Comparison of ENCODE assay signal across 28 mouse cellular contexts in the genomic region with DNA sequence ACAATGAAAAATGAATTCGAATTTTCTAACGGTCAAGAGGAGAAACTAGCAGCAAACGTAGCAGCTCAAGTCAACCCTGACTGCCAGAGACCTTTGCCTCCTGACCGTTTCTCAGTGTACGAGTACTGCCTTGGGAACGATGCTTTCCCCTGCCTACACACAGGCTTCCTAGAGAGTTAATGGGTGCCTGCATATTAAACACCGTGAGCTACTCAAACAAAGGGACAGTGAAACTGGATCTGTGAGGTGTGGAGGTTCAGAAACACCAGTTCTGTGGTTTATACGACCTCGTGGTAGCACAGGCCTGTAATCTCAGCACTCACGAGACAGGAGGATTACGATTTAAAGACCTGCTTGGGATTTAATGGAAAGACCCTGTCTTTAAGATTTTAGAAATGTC. TPM values are rescaled to one million over a fixed set of nuclear protein-coding genes. Genes with fewer than 3 reads are reported as not detected.
A peak's percentile ranks its signal among the peaks of the same experiment; 100 is the strongest.
DNase-seq lines count a peak whose midpoint lies in the region; ATAC-seq and TF ChIP-seq lines count a peak whose summit lies in the region.
"Had no signal": no experiment of that assay in that cellular context is flagged by ENCODE, and none has a peak within 500 bp of the region (broad histone marks: within the 10 kb centered on the region; RNA-seq: fewer than 3 reads in every experiment).

No protein-coding gene starts in this region.

- no peaks in the 10 kb centered on the region for H3K4me1 ChIP-seq in kidney, embryonic 14.5 days (ENCODE audit: control insufficient read depth, insufficient read depth, low read length)
- peaks cover 17% of the 10 kb centered on the region for H3K4me1 ChIP-seq in kidney, embryonic 15.5 days
- no peaks in the 10 kb centered on the region for H3K4me1 ChIP-seq in stomach, embryonic 16.5 days (ENCODE audit: control insufficient read depth, insufficient read depth, low read length)
- H3K4me1 ChIP-seq in stomach, postnatal 0 days (replicated peaks; ENCODE audit: control insufficient read depth, insufficient read depth): no peaks in the 10 kb centered on the region
- H3K4me1 ChIP-seq: forebrain, embryonic 15.5 days; liver, embryonic 15.5 days had no signal

- no peaks in the 10 kb centered on the region for H3K9me3 ChIP-seq in kidney, embryonic 14.5 days (ENCODE audit: control insufficient read depth, low read length)
- no peaks in the 10 kb centered on the region; the same call in 1 of the 2 replicates for H3K9me3 ChIP-seq in kidney, embryonic 15.5 days (replicated peaks)
- H3K9me3 ChIP-seq in stomach, embryonic 16.5 days (replicated peaks; ENCODE audit: control insufficient read depth, low read length): no peaks in the 10 kb centered on the region
- H3K9me3 ChIP-seq in stomach, postnatal 0 days (ENCODE audit: control insufficient read depth, low read length): no peaks in the 10 kb centered on the region
- H3K9me3 ChIP-seq: embryonic facial prominence, embryonic 12.5 days; forebrain, embryonic 10.5 days; forebrain, embryonic 15.5 days; hindbrain, embryonic 13.5 days; limb, embryonic 12.5 days; liver, embryonic 15.5 days; lung, embryonic 15.5 days; midbrain, embryonic 12.5 days; neural tube, embryonic 15.5 days had no signal

- H3K4me3 ChIP-seq in kidney, embryonic 14.5 days (ENCODE audit: low read length): no peak overlapping the region
- H3K4me3 ChIP-seq in kidney, embryonic 15.5 days (replicated peaks): no peak overlapping the region
- peak overlapping the region; percentile 56; the same call in 1 of the 2 replicates for H3K4me3 ChIP-seq in layer of hippocampus, adult 2 months
- no peak overlapping the region for H3K4me3 ChIP-seq in stomach, embryonic 16.5 days (replicated peaks; ENCODE audit: low read length)
- no peak overlapping the region for H3K4me3 ChIP-seq in stomach, postnatal 0 days (ENCODE audit: low read depth, low read length)
- H3K4me3 ChIP-seq: embryonic facial prominence, embryonic 12.5 days; forebrain, embryonic 10.5 days; forebrain, embryonic 15.5 days; hindbrain, embryonic 13.5 days; limb, embryonic 12.5 days; liver, embryonic 15.5 days; lung, embryonic 15.5 days; midbrain, embryonic 12.5 days; neural tube, embryonic 15.5 days had no signal

- no peak for TF ChIP-seq EP300 in stomach, postnatal 0 days (optimal IDR thresholded peaks at IDR 0.05)

- WGBS in kidney, embryonic 14.5 days: 31% methylated on average over 11 of the region's 11 CpGs
- 37% methylated on average over 11 of the region's 11 CpGs for WGBS in kidney, embryonic 15.5 days
- WGBS in stomach, embryonic 16.5 days: 57% methylated on average over 11 of the region's 11 CpGs
- 59% methylated on average over 11 of the region's 11 CpGs for WGBS in stomach, postnatal 0 days

- no peak for DNase-seq in layer of hippocampus, adult 2 months (ENCODE audit: low spot score in 2 of 2)
- no peak for DNase-seq in layer of hippocampus, adult 11-12 months (ENCODE audit: low spot score)
- no peak for DNase-seq in stomach, postnatal 0 days (ENCODE audit: low spot score)
- no peak for DNase-seq in cerebellum, adult 9-10 months
- DNase-seq: adrenal gland, postnatal 25 days; B cell, adult 2 months; cerebellum, adult 18-20 months; cerebellum, postnatal 25 days; gastrocnemius, postnatal 25 days; heart, adult 18-20 months; heart, postnatal 4 days; kidney, postnatal 25 days; lung, postnatal 36 days; retina, postnatal 1 day; thymus, postnatal 25 days had no signal

- no peak for TF ChIP-seq CTCF in layer of hippocampus, adult 2 months (conservative IDR thresholded peaks at IDR 0.05)
- no peak for TF ChIP-seq CTCF in stomach, postnatal 0 days (IDR thresholded peaks at IDR 0.05; ENCODE audit: low read depth)

- H3K9ac ChIP-seq in kidney, embryonic 14.5 days (ENCODE audit: low read depth, low read length): no peak overlapping the region
- no peak overlapping the region for H3K9ac ChIP-seq in kidney, embryonic 15.5 days
- no peak overlapping the region for H3K9ac ChIP-seq in stomach, embryonic 16.5 days (ENCODE audit: low read length)
- no peak overlapping the region for H3K9ac ChIP-seq in stomach, postnatal 0 days (ENCODE audit: low read length)
- H3K9ac ChIP-seq: embryonic facial prominence, embryonic 12.5 days; forebrain, embryonic 15.5 days; hindbrain, embryonic 13.5 days; limb, embryonic 12.5 days; liver, embryonic 15.5 days; lung, embryonic 15.5 days; midbrain, embryonic 12.5 days; neural tube, embryonic 15.5 days had no signal

- H3K36me3 ChIP-seq in kidney, embryonic 14.5 days (ENCODE audit: control insufficient read depth, insufficient read depth, low read length): no peaks in the 10 kb centered on the region
- no peaks in the 10 kb centered on the region for H3K36me3 ChIP-seq in kidney, embryonic 15.5 days
- H3K36me3 ChIP-seq in stomach, embryonic 16.5 days (ENCODE audit: control insufficient read depth, insufficient read depth, low read length): no peaks in the 10 kb centered on the region
- no peaks in the 10 kb centered on the region for H3K36me3 ChIP-seq in stomach, postnatal 0 days (ENCODE audit: control insufficient read depth, insufficient read depth, low read length)
- H3K36me3 ChIP-seq: embryonic facial prominence, embryonic 12.5 days; forebrain, embryonic 10.5 days; forebrain, embryonic 15.5 days; hindbrain, embryonic 13.5 days; limb, embryonic 12.5 days; liver, embryonic 15.5 days; lung, embryonic 15.5 days; midbrain, embryonic 12.5 days; neural tube, embryonic 15.5 days had no signal

- H3K27ac ChIP-seq in kidney, embryonic 14.5 days (ENCODE audit: low read depth, low read length): no peak overlapping the region
- H3K27ac ChIP-seq in kidney, embryonic 15.5 days: no peak overlapping the region
- H3K27ac ChIP-seq in layer of hippocampus, adult 2 months: peak overlapping the region; percentile 96
- no peak overlapping the region for H3K27ac ChIP-seq in stomach, embryonic 16.5 days (ENCODE audit: low read length)
- no peak overlapping the region for H3K27ac ChIP-seq in stomach, postnatal 0 days (replicated peaks)
- H3K27ac ChIP-seq: embryonic facial prominence, embryonic 12.5 days; forebrain, embryonic 10.5 days; forebrain, embryonic 15.5 days; hindbrain, embryonic 13.5 days; limb, embryonic 12.5 days; liver, embryonic 15.5 days; lung, embryonic 15.5 days; midbrain, embryonic 12.5 days; neural tube, embryonic 15.5 days had no signal

- ATAC-seq in kidney, embryonic 14.5 days (ENCODE audit: low FRiP score, low TSS enrichment): peak; percentile 71; the same call in 1 of the 2 replicates
- no peak for ATAC-seq in kidney, embryonic 15.5 days (replicated peaks; ENCODE audit: low FRiP score)
- peak; percentile 27; the same call in 1 of the 2 replicates for ATAC-seq in stomach, embryonic 16.5 days (ENCODE audit: insufficient read depth, low FRiP score)
- no peak; the same call in 1 of the 2 replicates for ATAC-seq in stomach, postnatal 0 days (ENCODE audit: low FRiP score, low TSS enrichment)
- ATAC-seq: forebrain, embryonic 15.5 days had no signal

- no peaks in the 10 kb centered on the region for H3K27me3 ChIP-seq in kidney, embryonic 14.5 days (ENCODE audit: control insufficient read depth, insufficient read depth, low read length)
- H3K27me3 ChIP-seq in kidney, embryonic 15.5 days: no peaks in the 10 kb centered on the region
- H3K27me3 ChIP-seq in stomach, embryonic 16.5 days (ENCODE audit: control insufficient read depth, insufficient read depth, low read length): no peaks in the 10 kb centered on the region
- H3K27me3 ChIP-seq in stomach, postnatal 0 days (ENCODE audit: control insufficient read depth, insufficient read depth, low read length): no peaks in the 10 kb centered on the region
- H3K27me3 ChIP-seq: embryonic facial prominence, embryonic 12.5 days; forebrain, embryonic 15.5 days; limb, embryonic 12.5 days; liver, embryonic 15.5 days; lung, embryonic 15.5 days; midbrain, embryonic 12.5 days; neural tube, embryonic 15.5 days had no signal

- H3K4me2 ChIP-seq in kidney, embryonic 14.5 days (replicated peaks; ENCODE audit: low read depth, low read length): no peak overlapping the region
- H3K4me2 ChIP-seq in kidney, embryonic 15.5 days: no peak overlapping the region
- no peak overlapping the region for H3K4me2 ChIP-seq in stomach, embryonic 16.5 days (ENCODE audit: low read depth, low read length)
- H3K4me2 ChIP-seq in stomach, postnatal 0 days (replicated peaks; ENCODE audit: low read depth): no peak overlapping the region
- H3K4me2 ChIP-seq: embryonic facial prominence, embryonic 12.5 days; forebrain, embryonic 15.5 days; heart, embryonic 11.5 days; hindbrain, embryonic 13.5 days; limb, embryonic 12.5 days; liver, embryonic 15.5 days; lung, embryonic 15.5 days; midbrain, embryonic 12.5 days; neural tube, embryonic 15.5 days had no signal

RNA-seq across cellular contexts. Expression of a gene that starts 33.9 kb away (rescaled TPM):
- polyA plus RNA-seq in kidney, embryonic 14.5 days (2014; fragmentation: Nextera tagmentation; extraction: Ambion mirVana): 33.7 and 38.6 TPM in 2 replicates
- polyA plus RNA-seq in kidney, embryonic 15.5 days (2015; fragmentation: Nextera tagmentation; extraction: Ambion mirVana): 39.8 and 45.3 TPM in 2 replicates
- 100 to 1,000 TPM; 103 to 110 TPM for total RNA-seq in layer of hippocampus, adult 2 months (2021)
- polyA plus RNA-seq in stomach, embryonic 16.5 days (2015; fragmentation: Nextera tagmentation; extraction: Ambion mirVana): 26.6 and 30.7 TPM in 2 replicates
- 23.1 and 23.8 TPM in 2 replicates for polyA plus RNA-seq in stomach, postnatal 0 days (2015; fragmentation: Nextera tagmentation; extraction: Ambion mirVana)

Comparison
In these comparisons a context has a peak if more than half of its experiments do, and no peak if none do; other contexts are left out.
1. ATAC-seq: peak in kidney, embryonic 14.5 days (single experiment) and stomach, embryonic 16.5 days (single experiment); none in kidney, embryonic 15.5 days (single experiment) and stomach, postnatal 0 days (single experiment).